Mouse (Mus musculus): Measurements from ENCODE around the gene Slc25a10.

Gene Slc25a10

GRCm38 (mm10) chr11:120484265-120484981 lies 7.2 kb upstream of the Slc25a10 start, which contains the start of gene Mrpl12:
Gene Mrpl12 (plus strand): TSS chr11:120484613.
- WGBS = under 1% methylated on average over 60 of the region's 60 CpGs

DNA sequence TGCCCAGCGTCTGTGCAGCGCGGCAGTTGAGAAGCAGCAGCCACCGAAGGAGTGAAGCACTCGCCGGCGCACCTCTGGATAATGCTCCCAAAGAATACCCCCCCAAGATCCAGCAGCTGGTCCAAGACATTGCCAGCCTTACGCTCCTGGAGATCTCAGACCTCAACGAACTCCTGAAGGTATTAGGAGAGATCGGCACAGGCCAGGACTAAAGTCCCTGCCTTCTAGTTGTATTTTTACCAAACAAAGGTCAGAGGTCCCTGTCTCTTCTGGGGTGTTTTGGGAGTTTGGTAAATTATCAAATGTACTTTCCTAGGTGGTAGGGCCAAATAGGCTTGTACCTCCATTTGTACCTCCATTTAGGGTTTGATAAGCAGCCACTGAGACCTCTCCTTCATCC lies 6.4 kb upstream of the Slc25a10 start:
- WGBS = 5% methylated on average over 10 of the region's 10 CpGs

GRCm38 (mm10) chr11:120488516-120488915 lies 3.1 kb upstream of the Slc25a10 start:
- WGBS = 60% methylated on average over 4 of the region's 4 CpGs

DNA sequence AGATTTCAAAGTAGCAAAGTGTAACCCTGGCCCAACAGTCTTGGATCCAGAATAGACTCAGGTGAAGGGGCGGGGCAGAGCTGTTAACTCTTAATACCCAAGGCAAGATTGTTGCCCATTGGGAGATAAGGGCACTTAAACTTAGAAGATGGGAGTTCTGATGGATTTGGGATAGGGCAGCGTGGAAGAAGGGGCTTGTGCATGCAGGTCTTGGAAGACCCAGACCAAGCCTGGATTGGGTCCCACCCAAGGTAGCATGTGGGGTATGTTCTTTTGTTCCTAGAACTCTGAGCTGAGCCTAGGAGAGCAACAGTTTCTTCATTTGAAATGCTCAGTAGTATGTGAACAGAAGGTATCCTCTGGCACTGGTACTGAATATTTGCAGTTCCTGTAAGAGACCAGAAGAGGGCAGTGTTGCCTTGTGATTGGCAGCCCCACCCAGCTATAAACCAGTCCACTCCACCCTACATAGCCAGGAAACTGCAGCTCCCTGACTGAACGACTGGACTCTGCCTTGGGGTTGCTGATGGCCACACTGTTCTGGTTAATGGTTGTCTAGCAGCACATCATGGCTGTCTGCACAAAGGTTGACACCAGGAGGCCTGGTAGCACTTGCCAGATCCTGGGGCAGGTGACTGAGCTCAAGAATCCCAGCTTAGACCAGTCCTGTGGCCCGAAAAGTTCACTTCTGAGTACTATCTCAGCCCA lies 2.4 kb upstream of the Slc25a10 start:
- WGBS = 58% methylated on average over 4 of the region's 4 CpGs

- 24% methylated on average over 4 of the region's 4 CpGs for WGBS
These were observed 1.2 kb upstream of the Slc25a10 start for GRCm38 (mm10) chr11:120490291-120491046.

DNA sequence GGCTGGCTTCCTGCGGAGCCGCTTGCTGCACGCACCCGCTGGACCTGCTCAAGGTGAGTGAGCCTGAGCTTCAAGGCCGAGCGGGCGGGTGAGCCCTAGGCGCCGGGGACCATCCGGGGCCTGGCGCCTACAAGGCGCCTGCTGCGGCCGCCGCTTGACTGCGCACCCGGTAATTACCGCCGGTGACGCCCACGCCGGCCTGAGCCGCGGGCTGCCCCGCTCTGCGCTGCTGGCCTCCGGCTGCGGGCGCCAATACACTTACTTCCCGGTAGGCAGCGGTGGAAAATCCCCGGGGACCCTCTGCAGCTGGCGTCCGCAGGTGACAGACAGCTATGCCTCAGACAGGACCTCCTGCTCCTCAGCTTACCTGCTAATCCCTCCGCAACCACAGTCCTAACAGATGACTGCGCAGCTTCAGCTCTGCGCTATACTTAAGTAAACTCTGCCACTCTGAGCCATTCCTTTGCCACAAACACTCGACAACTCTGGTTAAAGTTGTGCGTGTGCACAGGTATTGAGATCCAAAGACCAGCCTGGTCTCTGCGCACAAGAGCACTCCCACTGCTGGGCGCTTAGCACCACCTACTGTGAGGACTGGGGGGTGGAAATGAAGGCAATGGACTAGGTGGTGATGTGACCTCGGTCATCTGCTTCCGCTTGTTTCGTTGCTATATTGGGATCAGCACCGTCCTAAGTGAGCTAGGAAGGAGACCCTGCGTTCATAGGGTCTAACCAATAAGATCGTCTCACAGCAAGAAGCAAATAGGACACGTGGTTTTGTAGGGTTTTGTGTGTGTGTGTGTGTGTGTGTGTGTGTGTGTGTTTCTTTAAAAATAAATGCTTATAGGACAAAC lies 611 bp downstream of the Slc25a10 start:
- WGBS = under 1% methylated on average over 48 of the region's 48 CpGs

DNA sequence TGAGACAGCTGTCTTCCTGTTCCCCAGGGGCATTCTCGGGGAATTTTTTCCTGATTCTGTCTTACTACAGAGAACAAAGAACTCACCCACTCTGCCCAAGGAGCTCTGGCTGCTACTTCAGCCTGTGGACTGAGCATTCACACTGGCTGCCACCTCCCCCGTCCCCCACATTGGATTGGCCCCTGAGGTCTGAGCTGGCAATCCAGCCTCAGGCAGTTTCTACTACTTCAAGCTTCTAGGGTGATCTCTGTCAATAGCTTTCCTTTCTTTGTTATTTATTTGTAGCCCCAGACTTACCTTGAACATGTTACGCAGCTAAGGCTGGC lies 1.2 kb downstream of the Slc25a10 start:
- 22% methylated on average over 3 of the region's 3 CpGs for WGBS

DNA sequence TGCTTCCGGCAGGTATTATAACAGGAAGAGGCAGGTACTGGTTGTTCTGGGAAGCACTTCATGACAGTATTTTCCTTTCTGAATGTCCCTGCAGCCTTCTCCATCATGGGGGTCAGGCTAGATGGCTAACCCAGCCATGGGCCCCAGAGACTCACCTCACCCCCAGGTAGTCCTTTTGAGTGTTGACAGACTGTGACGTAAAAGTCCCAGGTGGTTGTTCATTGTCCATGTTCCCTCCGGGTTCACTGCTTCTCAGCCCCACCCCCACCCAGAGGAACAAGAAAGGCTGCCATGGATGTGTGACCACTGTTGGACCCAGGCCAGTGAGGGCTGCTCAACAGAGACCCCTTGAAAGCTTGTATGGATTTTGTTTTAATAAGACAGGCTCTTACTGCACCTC lies 1.7 kb downstream of the Slc25a10 start:
- WGBS = 51% methylated on average over 3 of the region's 3 CpGs

DNA sequence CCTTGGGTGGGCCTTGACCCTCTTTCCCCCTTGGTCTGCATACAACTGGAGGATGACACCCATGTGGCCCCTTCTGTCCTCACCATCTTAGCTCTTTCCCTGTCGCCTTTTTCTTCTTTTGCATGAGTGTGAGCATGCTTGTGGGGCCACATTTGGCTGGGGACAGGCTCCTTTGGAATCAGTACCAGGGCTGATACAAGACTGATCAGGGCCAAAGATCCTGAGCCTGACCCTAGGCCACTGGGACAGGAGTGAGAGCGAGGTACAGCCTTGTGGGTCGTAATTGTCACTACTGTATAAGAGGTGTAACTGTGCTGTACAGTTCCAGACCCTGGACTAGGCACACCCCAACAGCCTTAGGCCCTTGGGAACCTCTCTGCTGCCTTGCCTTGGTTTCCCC lies 2.3 kb downstream of the Slc25a10 start:
- WGBS = 93% methylated on average over 3 of the region's 3 CpGs

DNA sequence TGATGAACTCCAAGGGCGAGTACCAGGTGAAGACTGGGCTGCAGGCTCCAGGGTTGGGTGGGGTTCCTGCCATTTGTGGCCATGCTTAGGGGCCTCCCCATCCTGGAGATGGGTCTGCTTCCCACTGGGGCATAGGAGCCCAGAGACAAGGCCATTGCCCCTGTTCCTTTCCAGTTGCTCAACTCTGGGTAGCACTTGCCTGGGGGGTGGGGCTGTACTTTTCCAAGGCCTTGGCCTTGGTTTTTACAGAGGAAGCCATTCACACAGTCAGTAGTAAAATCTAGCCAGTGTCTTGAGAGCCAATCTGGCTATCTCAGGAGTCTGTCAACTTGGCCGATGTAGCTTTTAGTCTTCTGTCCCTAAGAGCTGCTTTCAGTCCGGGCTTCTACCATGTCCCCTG lies 5.8 kb downstream of the Slc25a10 start:
- WGBS = 88% methylated on average over 3 of the region's 3 CpGs

- 93% methylated on average over 12 of the region's 12 CpGs for WGBS
These were observed 6.6 kb downstream of the Slc25a10 start for GRCm38 (mm10) chr11:120498226-120498625.

GRCm38 (mm10) chr11:120498891-120499290 lies 7.3 kb downstream of the Slc25a10 start:
- WGBS = 77% methylated on average over 5 of the region's 5 CpGs

- 85% methylated on average over 6 of the region's 6 CpGs for WGBS
These were observed 8.3 kb downstream of the Slc25a10 start for GRCm38 (mm10) chr11:120499894-120500293.

GRCm38 (mm10) chr11:120500357-120500756 lies 8.7 kb downstream of the Slc25a10 start:
- WGBS = 21% methylated on average over 3 of the region's 3 CpGs

- 56% methylated on average over 6 of the region's 6 CpGs for WGBS
These were observed 9.4 kb downstream of the Slc25a10 start for GRCm38 (mm10) chr11:120501018-120501417.

DNA sequence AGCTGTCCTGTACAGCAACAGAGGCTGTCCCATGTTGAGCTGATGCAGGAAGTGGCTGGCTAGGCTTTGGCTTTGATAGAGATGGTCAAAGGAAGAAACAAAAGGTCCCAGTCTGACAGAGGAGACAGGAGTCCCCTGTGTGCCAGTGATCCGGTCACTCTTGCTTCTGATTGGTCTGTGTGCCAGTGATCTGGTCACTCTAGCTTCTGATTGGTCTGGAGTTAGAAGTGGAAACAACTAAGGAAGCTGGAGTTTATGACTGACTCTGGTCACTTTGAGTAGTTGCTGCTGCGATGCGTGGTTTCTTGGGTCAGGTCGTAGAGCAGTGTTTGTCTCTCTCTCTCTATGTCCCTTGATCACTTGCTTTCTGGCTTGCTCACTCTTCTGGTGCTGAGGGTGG lies 10.1 kb downstream of the Slc25a10 start:
- 80% methylated on average over 4 of the region's 4 CpGs for WGBS

GRCm38 (mm10) chr11:120505661-120506060 lies 14.0 kb downstream of the Slc25a10 start:
- WGBS = 87% methylated on average over 3 of the region's 3 CpGs

- 72% methylated on average over 4 of the region's 4 CpGs for WGBS
These were observed 15.3 kb downstream of the Slc25a10 start for GRCm38 (mm10) chr11:120506899-120507298.

GRCm38 (mm10) chr11:120507611-120508289 lies 16.1 kb downstream of the Slc25a10 start:
- WGBS = 89% methylated on average over 13 of the region's 13 CpGs

DNA sequence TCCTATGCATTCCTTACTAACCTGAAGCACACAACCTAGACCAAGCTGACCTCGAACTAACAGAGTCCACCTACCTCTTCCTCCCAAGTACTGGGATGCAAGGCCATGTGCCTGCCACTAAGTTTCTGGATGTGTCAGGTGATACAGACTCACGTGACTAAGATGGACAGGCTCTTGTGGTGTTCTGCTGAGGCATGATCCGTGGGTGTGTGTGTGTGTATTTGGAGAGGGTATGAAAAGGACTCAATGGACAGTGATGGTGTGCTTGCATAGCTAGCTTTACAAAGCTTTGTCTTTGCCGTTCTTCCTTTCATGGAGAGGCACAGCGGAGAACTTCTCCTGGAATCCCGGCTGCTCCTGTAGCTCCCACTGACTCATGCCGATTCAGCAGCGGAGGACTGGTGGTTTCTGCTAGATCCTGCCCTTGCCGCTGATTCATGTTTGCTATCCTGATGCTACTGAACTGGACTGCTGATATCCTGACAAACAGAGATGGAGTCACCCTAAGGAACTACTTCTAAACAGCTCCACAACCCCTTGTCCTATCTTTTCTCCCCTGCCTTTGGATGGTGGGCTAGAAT lies 16.7 kb downstream of the Slc25a10 start:
- 81% methylated on average over 9 of the region's 9 CpGs for WGBS

- WGBS = 66% methylated on average over 4 of the region's 4 CpGs
These were observed 18.3 kb downstream of the Slc25a10 start for GRCm38 (mm10) chr11:120509940-120510339.

Data from cerebral cortex, adult 2 months (tissue).